Mouse (Mus musculus): ENCODE results near the gene Ifitm5.

DNA sequence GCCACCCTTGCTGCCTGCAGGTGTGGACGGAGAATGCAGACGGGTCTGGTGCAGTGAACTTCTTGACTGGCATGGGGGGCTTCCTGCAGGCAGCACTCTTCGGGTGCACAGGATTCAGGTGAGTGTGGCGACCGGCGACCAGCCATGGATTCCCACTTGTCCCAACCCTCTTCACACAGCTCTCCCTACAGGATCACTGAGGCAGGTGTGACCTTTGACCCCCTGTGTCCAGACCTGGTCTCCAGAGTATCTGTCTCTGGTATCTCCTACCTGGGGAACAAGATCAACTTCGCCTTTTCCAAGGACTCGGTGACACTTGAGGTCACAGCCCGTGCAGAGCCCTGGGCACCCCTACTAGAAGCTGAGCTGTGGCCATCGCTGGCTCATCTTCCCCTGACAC is 3.8 kb downstream of the Ifitm5 start:
- TF ChIP-seq CTCF (IDR thresholded peaks at IDR 0.05; ENCODE audit: insufficient read depth, low read depth, low read length) (no peak), POLR2A (IDR thresholded peaks at IDR 0.05; ENCODE audit: insufficient read depth, low read depth, low read length) (no peak)

Data from olfactory bulb, adult 2 months (tissue).